Mouse (Mus musculus): ENCODE measurements around the gene Sertad2.

The Sertad2 gene

DNA sequence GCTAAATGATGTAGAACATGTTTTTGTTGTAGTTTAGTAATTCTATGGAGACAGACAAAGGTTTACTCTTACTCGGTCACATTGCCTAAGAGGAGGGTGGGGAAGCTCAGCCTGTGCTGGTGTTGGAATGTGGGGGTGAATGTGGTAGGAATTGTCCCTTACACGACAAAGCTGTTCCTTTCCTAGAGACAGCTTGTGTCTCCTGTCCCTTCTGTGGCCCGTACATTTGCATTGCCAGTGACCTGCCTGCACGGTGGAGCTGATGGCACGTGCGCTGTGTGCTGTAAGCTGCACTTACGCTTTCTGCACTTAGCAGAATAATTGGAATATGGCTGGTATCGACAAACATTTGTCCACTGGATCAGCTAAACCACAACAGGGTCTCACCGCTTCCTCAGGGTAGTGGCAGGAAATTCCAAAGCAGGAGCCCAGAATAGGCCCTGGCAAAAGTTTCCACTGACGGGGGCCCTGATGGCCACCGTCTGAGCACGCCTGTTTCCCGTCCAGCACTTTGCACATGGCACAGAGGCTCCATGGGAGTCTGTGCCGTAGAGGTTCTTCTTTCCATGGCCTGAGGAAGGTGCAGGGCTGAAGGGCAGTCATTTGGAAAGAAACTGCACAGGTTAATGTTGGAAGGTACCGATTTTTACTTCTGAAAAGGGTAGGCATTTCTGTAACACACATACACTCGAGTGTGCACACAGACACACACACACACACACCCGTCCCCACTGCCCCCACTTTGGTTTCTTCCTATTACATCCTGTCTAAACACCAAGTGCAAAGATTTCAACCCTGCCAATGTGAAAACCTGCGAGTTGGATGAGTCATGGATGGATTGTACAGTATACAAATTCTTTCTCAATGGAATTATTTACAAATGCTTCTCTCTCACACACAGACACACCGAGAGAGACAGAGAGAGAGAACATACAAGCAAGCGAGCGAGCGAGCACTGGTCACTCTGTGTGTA is 51.5 kb downstream of the Sertad2 start:
- no peak for DNase-seq (ENCODE audit: low spot score in 2 of 2)

DNA sequence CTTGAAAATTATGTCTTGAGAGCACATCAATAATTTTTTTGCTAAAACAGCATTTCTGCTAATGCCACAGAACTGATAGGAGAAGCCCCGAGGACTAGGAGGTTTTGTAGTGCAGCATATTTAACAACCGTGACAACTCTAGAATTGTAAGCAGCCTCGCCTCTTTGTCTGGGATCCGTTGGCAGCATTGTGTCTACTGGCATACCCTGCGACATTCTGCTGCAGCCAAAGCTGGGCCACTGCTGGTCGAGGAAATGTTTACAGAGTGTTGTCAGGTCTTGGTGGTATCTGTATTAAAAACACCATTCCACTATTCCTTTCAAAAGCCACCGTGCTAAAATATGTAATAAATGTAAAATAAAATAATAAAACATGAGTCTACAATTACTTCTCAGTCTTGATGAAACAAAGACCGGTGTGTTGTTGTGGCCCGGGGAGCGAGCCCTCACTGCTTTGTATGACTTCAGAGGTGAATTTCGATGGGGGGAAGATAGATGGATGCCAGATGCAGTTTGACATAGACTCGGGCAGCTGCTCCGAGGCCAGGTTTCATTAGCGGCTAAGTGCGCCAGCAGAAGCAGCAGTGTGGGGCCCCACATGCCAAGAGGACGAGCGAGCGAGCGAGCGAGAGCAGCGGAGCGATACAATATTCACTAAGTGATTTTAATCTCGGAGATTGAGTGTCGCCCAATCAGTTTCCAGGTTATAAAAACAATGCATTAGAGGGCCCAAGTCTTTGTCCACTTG is 60.2 kb downstream of the Sertad2 start:
- DNase-seq (ENCODE audit: low spot score in 2 of 2), result peak in 1 of 2 experiments; percentile 26

DNA sequence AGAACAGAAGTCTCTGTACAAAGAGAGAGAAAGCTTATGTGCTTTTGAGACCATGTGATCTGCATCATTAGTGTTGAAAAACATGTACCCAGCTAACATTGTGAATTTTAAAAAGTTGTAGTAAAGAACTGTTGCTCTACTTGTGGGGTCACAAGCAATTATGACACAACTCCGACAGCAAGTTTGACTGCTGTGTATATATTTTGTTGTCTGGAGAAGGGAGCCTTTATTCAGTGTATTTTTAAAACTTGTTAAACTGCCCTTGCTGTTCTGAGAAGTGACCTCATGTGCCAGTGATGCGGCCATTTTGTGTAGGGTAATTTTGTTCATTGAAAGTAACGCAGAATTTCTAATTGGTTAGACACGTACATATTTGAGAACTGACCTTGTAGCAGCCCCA is 61.1 kb downstream of the Sertad2 start:
- DNase-seq (ENCODE audit: low spot score in 2 of 2), result no peak

DNA sequence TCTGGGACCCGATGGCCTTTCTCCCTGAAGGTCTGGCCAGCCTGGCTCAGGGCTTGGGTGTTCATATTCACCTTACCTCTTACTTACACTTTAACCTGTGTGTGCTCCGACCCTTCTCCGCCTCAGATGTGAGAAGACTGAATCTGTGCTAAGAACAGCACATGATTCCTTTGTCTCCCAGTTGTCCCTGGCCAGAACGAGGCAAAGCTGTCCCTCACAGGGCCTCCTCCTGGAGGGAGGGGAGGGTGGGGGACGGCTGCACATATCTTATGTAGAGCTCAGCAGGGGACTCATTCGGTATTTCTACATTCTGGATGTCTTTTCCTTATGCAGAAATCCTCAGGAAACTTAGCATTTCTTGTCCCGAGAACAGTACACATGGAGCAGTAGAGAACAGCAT is 62.6 kb downstream of the Sertad2 start:
- DNase-seq (ENCODE audit: low spot score in 2 of 2), result no peak

DNA sequence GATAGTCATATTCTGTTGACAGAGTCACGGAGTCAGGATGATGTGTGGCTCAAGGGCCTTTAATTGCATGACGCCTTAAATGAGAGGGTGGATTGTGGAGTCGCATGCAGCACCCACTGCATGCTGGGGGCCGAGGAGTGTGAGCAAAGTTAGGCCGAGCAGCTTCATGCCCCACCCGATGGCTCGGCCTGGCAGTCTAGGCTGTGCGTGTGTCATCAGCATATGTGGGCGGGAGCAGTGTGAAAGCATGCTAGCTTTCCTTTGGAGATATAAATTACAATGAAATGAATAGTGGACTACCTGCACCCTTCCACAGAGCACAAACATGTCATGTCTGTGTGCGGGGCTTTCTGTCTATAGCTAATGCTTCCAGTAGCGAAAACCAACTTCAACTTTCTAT is 65.4 kb downstream of the Sertad2 start:
- DNase-seq (ENCODE audit: low spot score in 2 of 2), result peak; percentile 33 to 61

DNA sequence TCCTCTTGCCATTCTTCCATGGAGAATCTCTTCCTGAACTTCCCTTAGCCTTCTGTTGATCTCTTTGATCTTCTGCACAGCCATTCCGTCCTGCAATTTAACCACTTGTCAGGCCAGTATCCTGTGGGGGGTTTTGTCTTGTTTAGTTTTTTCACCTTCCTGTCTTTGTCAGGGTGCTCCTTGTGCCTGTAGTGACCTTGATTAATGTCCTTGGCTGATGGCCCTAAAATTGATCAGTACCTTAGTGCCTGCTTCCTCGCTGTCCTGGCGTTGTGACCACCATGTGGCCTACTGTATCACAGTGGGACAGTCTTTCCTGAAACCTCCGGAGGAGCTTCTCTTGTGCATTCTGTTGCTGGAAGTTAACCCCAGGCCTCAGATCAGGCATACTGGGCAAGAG is 70.2 kb downstream of the Sertad2 start:
- no peak for DNase-seq (ENCODE audit: low spot score in 2 of 2)

DNA sequence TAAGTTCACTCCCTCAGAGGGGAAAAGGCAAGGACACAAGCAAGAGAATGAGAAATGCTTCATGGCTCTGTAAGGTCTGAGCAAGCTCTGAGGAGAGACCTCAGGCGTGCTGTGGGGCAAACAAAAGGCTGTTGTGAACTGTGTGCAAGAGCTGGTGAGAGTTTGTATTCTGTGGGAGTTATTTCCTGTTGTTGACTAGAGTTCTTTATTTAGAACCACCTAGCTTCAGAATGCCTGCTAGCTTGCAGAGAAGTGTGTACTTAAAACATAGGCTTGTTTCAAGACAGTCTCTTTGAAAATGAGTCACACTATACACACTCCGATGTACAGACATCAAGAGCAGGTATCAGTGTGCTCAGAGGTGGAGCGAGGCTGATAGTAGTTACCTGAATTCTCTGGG is 73.0 kb downstream of the Sertad2 start:
- DNase-seq (ENCODE audit: low spot score in 2 of 2), result no peak

DNA sequence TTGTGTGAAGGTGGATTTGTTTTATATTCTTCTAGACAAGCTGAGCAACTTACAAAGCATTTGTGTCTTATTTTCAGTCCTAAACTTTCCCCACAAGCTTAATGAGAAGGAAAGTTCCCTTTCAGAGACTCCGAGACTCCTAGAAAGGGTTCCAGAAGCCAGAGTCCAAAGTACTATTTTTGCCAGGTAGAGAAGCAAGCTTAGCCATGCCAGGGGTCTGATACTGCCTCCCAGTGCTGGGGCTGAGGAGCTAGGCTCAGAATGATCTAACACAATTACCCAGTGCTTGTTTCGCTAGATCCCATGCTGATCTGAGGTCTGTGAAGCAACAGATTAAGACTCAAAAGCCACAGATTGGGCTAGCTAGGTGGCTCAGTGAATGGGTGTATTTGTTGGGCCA is 84.1 kb downstream of the Sertad2 start:
- no peak for DNase-seq (ENCODE audit: low spot score in 2 of 2)

DNA sequence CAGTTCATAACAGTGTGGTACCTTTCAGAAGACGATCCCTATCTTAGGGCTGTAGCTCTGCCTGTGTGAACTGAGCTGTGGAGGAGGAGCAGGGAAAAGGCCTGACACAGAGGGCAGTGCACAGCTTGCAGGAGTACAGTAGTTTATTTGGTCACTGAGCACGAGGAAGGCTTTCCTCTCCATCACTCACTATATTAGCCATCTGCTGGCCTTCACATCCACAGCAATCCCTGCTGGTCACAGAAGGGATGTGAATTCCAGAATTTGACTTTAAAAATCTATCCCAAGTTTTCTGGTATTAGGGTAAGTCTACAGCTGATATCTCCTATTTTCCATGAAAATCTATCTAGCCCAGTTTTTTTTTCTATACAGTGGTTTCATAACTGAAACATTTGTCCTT is 85.2 kb downstream of the Sertad2 start:
- no peak for DNase-seq (ENCODE audit: low spot score in 2 of 2)

DNA sequence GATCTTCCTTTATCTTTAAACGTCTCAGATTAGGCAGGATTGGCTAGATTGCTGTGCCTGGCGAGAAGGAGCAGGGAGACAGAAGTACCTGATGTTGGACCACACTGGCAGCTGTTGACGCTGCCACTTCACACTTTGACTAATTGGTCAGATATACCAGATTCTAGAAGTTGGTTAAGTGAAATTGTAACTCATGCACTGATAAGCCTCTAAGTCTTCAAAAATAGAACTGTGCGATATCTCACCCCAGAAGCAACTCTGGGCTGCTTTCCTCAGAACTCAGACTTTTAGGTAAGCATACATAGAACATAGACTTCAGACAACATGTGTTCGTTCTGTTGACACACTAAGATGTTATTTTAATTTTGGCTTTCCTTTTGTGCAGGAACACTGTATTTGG is 86.6 kb downstream of the Sertad2 start:
- DNase-seq (ENCODE audit: low spot score in 2 of 2), result no peak

DNA sequence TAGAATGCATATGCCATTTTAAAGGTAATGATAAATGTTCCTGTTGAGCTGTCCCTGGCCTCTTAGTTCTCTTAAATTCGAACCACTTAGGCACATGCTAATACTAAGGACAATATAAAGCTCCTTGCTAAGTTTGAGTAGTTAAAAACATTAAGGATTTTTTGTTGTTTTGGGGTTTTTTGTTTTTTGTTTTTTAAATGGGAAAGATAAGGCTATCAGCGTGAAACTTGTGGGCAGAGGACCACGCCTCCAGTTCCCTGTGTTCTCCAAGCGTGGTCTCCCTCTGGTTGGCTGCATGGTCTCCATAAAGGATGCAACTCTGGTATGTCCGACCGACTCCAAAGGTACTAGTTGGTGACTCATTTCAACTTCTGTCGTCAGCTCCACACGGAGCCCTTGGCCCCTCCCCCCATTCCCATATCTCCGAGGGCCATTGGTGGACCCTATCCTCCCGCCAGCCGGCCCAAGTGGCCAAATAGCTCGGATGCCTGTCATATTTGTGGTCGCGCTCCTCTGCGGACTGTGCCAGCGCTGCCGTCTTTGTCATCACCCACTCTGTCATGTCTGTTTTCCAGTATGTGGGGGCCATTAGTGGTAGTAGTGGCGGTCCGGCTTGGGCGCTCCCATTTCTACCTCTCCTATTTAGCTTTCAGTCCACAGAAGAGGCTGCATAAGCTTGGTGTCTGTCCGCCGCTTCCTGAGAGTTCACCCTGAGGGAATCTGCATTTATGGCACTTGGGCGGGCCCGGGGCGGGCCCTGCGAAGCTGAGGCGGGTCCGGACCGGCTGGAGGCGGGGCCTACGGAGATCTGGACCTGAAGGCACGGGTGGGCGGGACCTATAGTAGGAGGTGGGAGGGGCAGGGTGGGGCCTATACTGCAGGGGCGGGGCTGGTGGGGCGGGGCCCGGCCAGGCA is 88.2 kb downstream of the Sertad2 start:
- peak; percentile 93 to 94 for DNase-seq (ENCODE audit: low spot score in 2 of 2)

DNA sequence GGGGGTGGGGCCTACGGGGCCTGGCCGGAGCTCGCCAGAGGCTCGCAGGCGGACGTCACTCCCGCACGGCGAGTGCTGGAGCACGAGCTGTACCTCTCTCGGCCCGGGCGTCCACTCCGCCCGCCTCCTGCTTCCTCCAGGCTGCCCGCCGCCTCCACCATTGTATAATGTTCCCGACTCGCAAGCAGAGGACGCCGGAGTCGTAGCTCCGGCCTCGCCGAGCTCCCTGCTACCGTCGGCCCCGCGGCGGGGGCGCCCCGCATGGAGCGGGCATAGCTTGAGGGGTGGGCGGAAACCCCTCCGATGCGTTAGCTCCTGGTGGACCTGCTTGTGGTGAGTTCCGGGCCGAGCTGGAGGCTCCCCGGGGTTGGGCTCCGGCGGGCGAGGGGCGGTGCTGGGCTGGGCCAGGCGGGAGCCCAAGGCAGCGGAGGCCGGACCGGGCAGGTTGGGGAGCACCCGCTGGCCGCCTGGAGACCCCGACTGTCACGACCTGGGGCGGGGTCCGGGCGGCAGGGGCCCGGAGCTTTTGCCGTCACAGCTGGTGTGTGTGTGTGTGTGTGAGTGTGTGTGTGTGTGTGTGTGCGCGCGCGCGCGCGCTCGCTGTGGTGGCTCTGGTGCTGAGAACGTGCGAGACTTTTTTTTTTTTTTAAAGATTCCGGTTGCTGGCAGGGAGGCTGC is 89.0 kb downstream of the Sertad2 start:
- peak; percentile 64 to 66 for DNase-seq (ENCODE audit: low spot score in 2 of 2)

DNA sequence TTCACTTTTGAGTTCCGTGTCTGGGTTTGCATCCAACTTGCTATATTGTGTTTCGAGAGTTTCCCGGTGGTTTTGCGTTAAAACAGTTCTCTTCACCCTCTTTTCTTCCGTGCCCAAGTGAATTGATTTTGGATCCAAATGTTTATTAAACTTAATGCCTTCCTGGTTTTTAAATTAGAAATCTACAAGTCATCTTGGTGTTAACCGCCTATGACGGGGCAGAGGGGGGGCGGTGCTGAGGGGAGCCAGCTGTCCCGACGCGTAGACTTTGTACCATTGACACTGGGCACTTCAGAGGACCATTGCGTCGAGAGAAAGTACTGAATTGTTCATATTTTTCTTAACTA is 89.5 kb downstream of the Sertad2 start:
- DNase-seq (ENCODE audit: low spot score in 2 of 2), result peak in 1 of 2 experiments; percentile 27

DNA sequence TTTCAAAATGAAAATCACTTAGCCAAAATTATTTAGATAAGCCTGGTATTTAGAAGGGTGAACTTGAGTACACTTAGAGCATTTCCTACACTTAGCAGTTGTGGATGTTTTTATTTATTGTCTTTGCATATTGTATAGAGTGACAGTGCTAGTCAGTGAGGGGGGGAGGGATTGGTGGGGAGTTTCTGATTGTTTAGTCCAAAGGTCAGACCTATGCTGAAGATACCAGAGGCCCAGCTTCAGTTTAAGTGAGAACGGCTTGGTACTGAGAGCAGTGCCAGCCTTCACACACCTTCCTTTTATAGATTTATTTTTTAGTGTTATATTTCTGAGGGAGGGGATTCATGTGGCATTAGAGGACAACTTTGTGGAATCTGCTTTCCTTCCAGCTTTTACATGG is 91.5 kb downstream of the Sertad2 start:
- no peak for DNase-seq (ENCODE audit: low spot score in 2 of 2)

DNA sequence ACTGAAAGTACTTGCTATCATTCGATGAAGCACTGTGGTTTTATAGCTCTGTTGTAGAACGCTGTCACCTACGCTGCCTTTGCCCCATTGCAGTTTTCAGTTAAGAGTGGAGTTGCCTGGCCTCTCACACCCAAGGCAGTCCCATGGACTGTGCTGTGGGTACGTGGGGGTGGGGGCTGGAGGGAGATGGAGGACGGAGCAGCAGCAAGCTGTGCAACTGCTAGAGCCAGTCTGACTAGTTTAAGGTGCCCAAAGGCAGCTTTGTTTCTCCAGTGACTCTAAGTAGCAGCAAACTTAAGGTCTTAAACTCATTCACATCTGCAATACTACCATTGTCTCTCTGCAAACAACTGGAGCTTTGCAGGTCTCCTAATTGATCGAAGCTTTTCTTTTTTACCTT is 92.6 kb downstream of the Sertad2 start:
- DNase-seq (ENCODE audit: low spot score in 2 of 2), result no peak

DNA sequence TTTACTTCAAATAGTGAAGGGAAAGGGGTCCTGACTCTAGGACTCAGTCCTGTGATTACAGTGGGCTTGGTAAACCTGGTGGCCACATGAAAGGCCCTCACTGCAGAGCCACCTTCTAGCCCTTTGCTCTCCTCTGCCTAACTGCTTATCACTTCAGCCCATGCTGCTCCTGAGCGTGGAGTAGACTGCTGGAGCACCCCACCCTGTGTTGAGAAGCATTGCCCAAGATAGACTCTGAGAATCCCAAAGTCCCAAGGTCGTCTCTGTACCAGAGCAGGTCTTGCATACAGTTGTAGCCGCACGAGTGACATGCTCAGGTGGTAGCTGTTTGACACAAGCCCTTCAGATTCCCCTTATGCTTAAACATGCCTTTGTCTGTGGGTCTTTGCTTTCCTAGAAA is 93.1 kb downstream of the Sertad2 start:
- DNase-seq (ENCODE audit: low spot score in 2 of 2), result no peak

DNA sequence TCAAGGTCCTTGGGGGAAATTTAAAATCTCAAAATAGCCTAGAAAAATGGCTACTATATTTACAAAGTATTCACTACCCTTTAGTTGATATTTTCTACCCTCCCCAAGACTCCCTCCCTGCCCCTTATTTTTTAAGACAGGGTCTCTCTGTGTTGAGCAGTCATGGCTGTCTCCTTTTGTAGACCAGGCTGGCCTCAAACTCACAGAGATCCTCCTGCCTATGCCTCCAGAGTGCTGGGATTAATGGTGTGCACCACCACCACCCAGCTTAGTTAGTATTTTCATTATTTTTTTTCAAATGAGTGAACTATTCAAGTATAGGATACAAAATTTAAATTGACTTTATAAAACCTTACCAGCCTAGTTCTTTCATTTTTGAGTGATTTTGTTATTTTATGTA is 94.0 kb downstream of the Sertad2 start:
- no peak for DNase-seq (ENCODE audit: low spot score in 2 of 2)

DNA sequence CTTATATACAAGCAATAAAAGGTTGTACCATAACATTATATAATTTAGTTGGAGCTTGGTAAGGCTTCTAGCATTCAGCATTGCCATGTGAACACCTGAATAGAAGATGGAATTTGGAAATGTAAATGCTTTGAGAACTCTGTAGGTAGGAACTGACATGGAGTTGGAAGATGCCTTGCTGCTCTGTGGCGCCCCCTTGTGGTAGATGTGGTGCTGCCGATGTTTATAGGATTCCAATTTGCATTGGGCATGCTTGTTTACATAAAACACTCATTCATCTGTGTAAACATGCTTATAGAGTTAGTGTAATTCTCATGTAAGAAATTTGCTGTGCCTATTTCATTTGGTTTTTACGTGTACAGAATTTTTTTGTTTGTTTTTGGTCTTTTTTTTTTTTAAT is 95.8 kb downstream of the Sertad2 start:
- peak; percentile 59 to 71 for DNase-seq (ENCODE audit: low spot score in 2 of 2)

DNA sequence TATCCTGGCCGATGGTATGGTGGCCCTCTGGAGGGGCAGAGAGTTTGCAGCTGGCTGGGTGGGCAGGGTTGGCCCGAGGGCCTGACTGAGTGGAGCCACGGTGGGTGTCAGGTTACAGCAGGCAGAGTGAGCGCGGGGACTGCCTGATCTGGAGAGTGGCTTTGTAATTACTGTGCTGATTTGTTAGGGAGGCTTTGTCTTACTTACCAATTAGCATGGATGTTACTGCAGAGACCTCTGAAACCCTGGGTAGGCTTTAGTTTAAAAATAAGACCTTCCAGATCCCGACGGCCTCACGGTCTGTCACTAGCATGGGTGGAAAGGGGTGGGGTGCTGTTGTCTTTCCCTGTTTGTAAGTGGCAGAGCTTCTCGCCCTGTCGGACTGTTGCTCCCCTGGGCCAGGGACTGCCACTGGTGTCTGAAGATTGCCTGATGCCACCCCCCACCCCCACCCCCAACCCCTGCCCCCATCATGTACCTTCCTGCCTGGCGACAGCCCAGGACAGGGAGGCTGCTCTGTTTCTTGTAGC is 96.9 kb downstream of the Sertad2 start:
- DNase-seq (ENCODE audit: low spot score in 2 of 2), result no peak

DNA sequence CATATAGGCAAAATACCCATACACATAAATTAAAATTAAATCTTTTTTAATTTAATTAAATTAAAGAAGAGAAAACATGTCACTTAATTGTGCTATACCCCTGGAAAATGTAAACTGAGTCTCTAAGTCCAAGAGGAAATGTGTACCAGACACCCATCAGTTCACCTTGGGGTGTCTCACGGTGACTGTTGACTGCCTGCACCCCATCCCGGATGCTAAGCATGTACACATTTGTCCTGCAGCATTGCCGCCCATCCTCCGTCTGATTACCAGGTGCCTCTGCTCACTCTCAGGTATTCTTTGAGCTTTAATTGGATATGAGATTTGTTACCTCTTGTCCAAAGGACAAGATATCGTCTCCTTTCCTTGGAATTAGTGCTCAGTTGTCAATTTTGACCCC is 99.3 kb downstream of the Sertad2 start:
- DNase-seq (ENCODE audit: low spot score in 2 of 2), result no peak

DNA sequence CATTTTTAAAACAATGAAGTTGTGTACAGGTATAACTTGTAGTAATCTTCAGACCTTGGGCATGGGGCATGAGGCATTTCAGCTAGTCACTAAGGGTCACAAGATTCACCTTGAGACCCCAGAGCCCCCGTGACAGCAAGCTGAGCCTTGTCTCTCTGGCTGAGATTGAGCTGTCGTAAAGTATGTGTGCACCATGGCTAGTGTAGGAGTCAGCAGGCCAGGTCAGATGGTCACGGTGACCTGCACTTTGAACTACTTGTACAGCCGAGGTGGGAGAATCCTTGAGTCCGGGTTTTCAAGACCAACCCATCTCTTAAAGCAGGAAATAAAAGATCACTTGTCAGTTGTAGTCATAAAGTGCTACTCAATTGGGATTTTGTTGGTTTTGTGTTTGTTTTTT is 100.1 kb downstream of the Sertad2 start:
- no peak for DNase-seq (ENCODE audit: low spot score in 2 of 2)
